Mouse (Mus musculus) C2C12 (cell line): ENCODE measurements around the gene Gm45140. TPM values are rescaled to one million over a fixed set of nuclear protein-coding genes. Genes with fewer than 3 reads are reported as not detected.

Source experiments
- H3K27me3 ChIP-seq: one replicate; pipeline ENCODE4 v1.6.1; 2011; ENCODE audit not compliant: control insufficient read depth, insufficient read depth, insufficient read length
- H3K36me3 ChIP-seq: one replicate; pipeline ENCODE4 v1.6.1; 2011; ENCODE audit not compliant: control insufficient read depth, insufficient read depth
- H3K4me3 ChIP-seq: one replicate; pipeline ENCODE4 v1.5.1; 2011; ENCODE audit warnings: mild to moderate bottlenecking, control low read depth; ENCODE audit not compliant: poor library complexity, insufficient read depth, severe bottlenecking
- H3K79me2 ChIP-seq: one replicate; pipeline ENCODE4 v1.6.1; 2011; ENCODE audit not compliant: control insufficient read depth, insufficient read depth
- H3K79me3 ChIP-seq: one replicate; pipeline ENCODE4 v1.6.1; 2011; ENCODE audit warnings: low read depth, control low read depth
- H3ac ChIP-seq: one replicate; pipeline ENCODE3; 2011; ENCODE audit warnings: low read depth; ENCODE audit not compliant: control insufficient read depth, insufficient read length
- CEBPB ChIP-seq: IDR thresholded peaks from one replicate; pipeline ENCODE4 v1.6.1; 2011; ENCODE audit warnings: low read depth, mild to moderate bottlenecking, control low read depth, moderate library complexity
- CTCF ChIP-seq: IDR thresholded peaks from one replicate; pipeline ENCODE4 v1.5.1; 2011; ENCODE audit not compliant: control insufficient read depth, insufficient read depth, insufficient read length
- FOSL1 ChIP-seq: IDR thresholded peaks from one replicate; pipeline ENCODE4 v1.8.0; 2011; ENCODE audit warnings: mild to moderate bottlenecking, low read length; ENCODE audit not compliant: poor library complexity, insufficient read depth, severe bottlenecking
- MAX ChIP-seq: IDR thresholded peaks from one replicate; pipeline ENCODE4 v1.6.1; 2011; ENCODE audit warnings: mild to moderate bottlenecking, control low read depth
- MYOD1 ChIP-seq: IDR thresholded peaks from one replicate; pipeline ENCODE4 v1.6.1; 2011; ENCODE audit warnings: low read depth; ENCODE audit not compliant: control insufficient read depth, insufficient read length
- MYOG ChIP-seq: IDR thresholded peaks from one replicate; pipeline ENCODE4 v1.6.1; 2011; ENCODE audit not compliant: control insufficient read depth, insufficient read length; ENCODE audit errors: extremely low read depth
- USF1 ChIP-seq: IDR thresholded peaks from one replicate; pipeline ENCODE4 v1.6.1; 2011; ENCODE audit warnings: low read depth, mild to moderate bottlenecking, control low read depth, moderate library complexity
- polyA plus RNA-seq: library from polyadenylated mRNA; unstranded; fragments of >200 nt; fragmentation: generic; extraction: Trizol; gene quantifications from one replicate; pipeline ENCODE4 v1.2.1, GENCODE M21; 2012; ENCODE audit warnings: missing spikeins

Gm45140 gene
- polyA plus RNA-seq, 1 experiment = 2.3 TPM

GRCm38 (mm10) chr6:87810713-87811669, 24.6 kb downstream of the Gm45140 start:
- TF ChIP-seq CEBPB = no peak
- no peak for TF ChIP-seq USF1
- no peak for TF ChIP-seq CTCF
- no peak for TF ChIP-seq MYOG
- TF ChIP-seq FOSL1 = no peak
- TF ChIP-seq MAX = no peak
- no peak for TF ChIP-seq MYOD1
- Histone ChIP-seq H3K27me3 (no peaks in the 10 kb centered on the region), H3K79me3 (peaks cover 4% of the 10 kb centered on the region), H3ac (peak overlapping the region; percentile 91), H3K4me3 (peak overlapping the region; percentile 50), H3K79me2 (peaks cover 22% of the 10 kb centered on the region), H3K36me3 (peaks cover 25% of the 10 kb centered on the region)

GRCm38 (mm10) chr6:87810311-87810710, 25.3 kb downstream of the Gm45140 start:
- Histone ChIP-seq H3K79me3 (peaks cover 4% of the 10 kb centered on the region), H3K27me3 (no peaks in the 10 kb centered on the region), H3K79me2 (peaks cover 22% of the 10 kb centered on the region), H3ac (no peak overlapping the region), H3K4me3 (no peak overlapping the region), H3K36me3 (peaks cover 19% of the 10 kb centered on the region)
- TF ChIP-seq CEBPB = no peak

DNA sequence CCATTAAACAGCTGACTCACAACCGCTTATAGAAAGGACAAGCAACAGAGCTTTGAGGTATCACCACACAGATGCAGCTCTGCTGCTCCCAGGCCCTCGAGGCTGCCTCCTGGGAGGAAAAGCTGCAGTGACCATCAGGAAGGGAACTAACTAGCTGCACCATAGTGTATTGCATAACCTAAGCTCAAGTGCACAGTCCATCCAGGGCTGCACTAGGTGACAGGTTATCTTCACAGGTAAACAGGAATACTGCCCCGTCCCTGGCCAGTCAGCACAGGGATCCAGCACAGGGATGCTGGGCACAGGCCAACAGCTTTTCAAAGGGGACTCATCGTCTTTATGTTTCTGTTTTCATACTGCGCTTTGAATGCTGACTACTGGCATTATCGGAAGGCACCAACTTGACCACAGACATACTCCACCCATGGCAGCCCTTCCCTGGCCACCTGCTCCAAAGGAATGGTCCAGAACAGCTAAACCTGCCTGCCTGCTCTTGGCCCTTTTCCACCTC, 25.9 kb downstream of the Gm45140 start:
- peaks cover 4% of the 10 kb centered on the region for H3K79me3 ChIP-seq
- no peaks in the 10 kb centered on the region for H3K27me3 ChIP-seq
- TF ChIP-seq MYOG = no peak
- no peak for TF ChIP-seq CTCF
- no peak for TF ChIP-seq CEBPB
- TF ChIP-seq FOSL1 = no peak
- TF ChIP-seq MAX = no peak
- TF ChIP-seq MYOD1 = no peak
- TF ChIP-seq USF1 = no peak
- peaks cover 22% of the 10 kb centered on the region for H3K79me2 ChIP-seq
- H3K36me3 ChIP-seq = peaks cover 13% of the 10 kb centered on the region
- no peak overlapping the region for H3ac ChIP-seq
- H3K4me3 ChIP-seq = no peak overlapping the region

DNA sequence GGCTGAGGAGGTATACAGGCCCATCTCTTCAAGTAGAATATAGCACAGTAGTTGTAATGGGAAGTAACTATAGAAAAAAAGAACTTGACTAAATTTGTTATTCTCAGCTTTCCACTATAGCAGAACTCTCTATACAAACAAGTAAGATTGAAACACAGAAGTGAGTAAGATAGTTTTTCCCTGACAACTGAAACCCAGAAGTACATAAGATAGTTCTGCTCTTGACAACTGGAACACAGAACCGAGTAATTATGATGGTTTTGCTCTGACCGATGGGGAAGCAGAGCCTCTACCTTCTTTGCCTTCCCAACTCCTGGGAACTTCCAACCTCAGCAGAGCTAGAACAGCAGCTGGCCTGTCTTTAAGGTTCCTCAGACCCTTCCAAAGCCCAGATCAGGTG, 26.5 kb downstream of the Gm45140 start:
- Histone ChIP-seq H3K79me3 (peaks cover 4% of the 10 kb centered on the region), H3K79me2 (peaks cover 22% of the 10 kb centered on the region), H3K27me3 (no peaks in the 10 kb centered on the region), H3ac (no peak overlapping the region), H3K4me3 (no peak overlapping the region), H3K36me3 (peaks cover 11% of the 10 kb centered on the region)
- TF ChIP-seq MAX (no peak), FOSL1 (no peak)

- TF ChIP-seq MYOD1 = no peak
- H3K27me3 ChIP-seq = no peaks in the 10 kb centered on the region
- peaks cover 6% of the 10 kb centered on the region for H3K36me3 ChIP-seq
- H3ac ChIP-seq = no peak overlapping the region
- H3K4me3 ChIP-seq = no peak overlapping the region
- H3K79me3 ChIP-seq = peaks cover 4% of the 10 kb centered on the region
- peaks cover 22% of the 10 kb centered on the region for H3K79me2 ChIP-seq
Measured at GRCm38 (mm10) chr6:87808521-87808920, 27.1 kb downstream of the Gm45140 start.

DNA sequence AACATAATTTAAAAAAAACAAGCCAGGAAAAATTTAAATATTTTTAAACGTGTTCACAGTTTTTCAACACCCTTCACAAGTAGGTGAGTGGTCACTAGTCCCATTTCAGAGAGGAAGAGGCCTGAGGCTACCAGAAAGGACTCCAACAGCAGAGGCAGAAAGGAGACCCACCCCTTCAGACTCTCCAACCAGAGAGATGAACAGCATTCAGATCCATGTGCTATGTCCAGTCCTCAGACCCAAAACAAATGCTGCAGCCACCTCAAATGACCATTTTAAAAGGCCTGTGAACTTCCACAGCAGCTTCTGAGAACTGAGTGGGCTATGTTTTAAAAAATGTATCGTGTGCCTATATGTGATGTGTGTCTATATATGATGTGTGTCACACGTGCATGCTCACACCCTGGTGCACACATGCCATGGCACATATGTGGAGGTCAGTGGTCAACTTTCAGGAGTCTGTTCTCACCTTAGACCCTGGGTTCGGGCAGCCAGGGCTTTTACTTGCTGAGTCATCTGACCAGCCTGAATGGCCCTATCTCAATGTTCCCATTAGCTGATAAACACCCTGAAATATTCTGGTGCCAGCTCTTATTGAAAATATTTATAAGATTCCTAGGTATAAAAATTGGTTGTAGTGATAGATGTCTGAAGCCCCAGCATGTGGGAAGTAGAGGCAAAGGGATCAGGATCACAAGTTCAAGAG, 27.7 kb downstream of the Gm45140 start:
- Histone ChIP-seq H3K4me3 (no peak overlapping the region), H3K36me3 (peaks cover 4% of the 10 kb centered on the region), H3K27me3 (no peaks in the 10 kb centered on the region), H3K79me3 (peaks cover 4% of the 10 kb centered on the region), H3ac (no peak overlapping the region), H3K79me2 (peaks cover 22% of the 10 kb centered on the region)
- TF ChIP-seq FOSL1 = no peak
